Mouse (Mus musculus) liver, embryonic 16.5 days (tissue): Measurements from ENCODE around the gene Vmn2r76. TPM values are rescaled to one million over a fixed set of nuclear protein-coding genes. Genes with fewer than 3 reads are reported as not detected.
"Not testable (repeated sequence)": the region's sequence is repeated elsewhere in the genome, so short reads cannot be mapped to it uniquely, and the experiment has no call there.

Source experiments
- ATAC-seq: fragments of 200-750 bp; cut with Nextera tagmentation; 2 replicates; pipeline ENCODE4 v1.8.0; 2017; ENCODE audit warnings: low read depth, mild to moderate bottlenecking, moderate number of reproducible peaks, moderate library complexity
- H3K27ac ChIP-seq: fragments of 300-500 bp; sonication (generic); 2 replicates; pipeline ENCODE4 v1.5.1; 2014; ENCODE audit warnings: mild to moderate bottlenecking, low read length
- H3K27me3 ChIP-seq: fragments of 300-500 bp; sonication (generic); 2 replicates; pipeline ENCODE4 v1.6.1; 2014; ENCODE audit warnings: low read depth, low read length, mixed read lengths; ENCODE audit not compliant: control insufficient read depth, insufficient read depth
- H3K36me3 ChIP-seq: fragments of 300-500 bp; sonication (generic); 2 replicates; pipeline ENCODE4 v1.6.1; 2014; ENCODE audit warnings: mild to moderate bottlenecking; ENCODE audit not compliant: control insufficient read depth, insufficient read depth
- H3K4me1 ChIP-seq: fragments of 300-500 bp; sonication (generic); 2 replicates; pipeline ENCODE4 v1.6.1; 2014; ENCODE audit warnings: low read depth, low read length, mixed read lengths; ENCODE audit not compliant: control insufficient read depth
- H3K4me2 ChIP-seq: fragments of 300-500 bp; sonication (generic); 2 replicates; pipeline ENCODE4 v1.6.1; 2014; ENCODE audit warnings: low read depth, low read length, mixed read lengths
- H3K4me3 ChIP-seq: fragments of 300-500 bp; sonication (generic); 2 replicates; pipeline ENCODE4 v1.5.1; 2014; ENCODE audit warnings: low read depth, mild to moderate bottlenecking, low read length
- H3K9ac ChIP-seq: fragments of 300-500 bp; sonication (generic); 2 replicates; pipeline ENCODE4 v1.6.1; 2014; ENCODE audit warnings: low read depth, low read length
- H3K9me3 ChIP-seq: fragments of 300-500 bp; sonication (generic); replicated peaks from 2 replicates; pipeline ENCODE4 v1.6.1; 2016; ENCODE audit warnings: low read length; ENCODE audit not compliant: control insufficient read depth
- WGBS: fragments of 180-500 bp; shearing (Covaris S2); extraction: QIAGEN DNeasy Blood & Tissue Kit; methylation state at CpG from one replicate; pipeline ENCODE4 v1.1.7; 2014; ENCODE audit not compliant: insufficient replicate concordance; 5-methylcytosine and 5-hydroxymethylcytosine counted together
- polyA plus RNA-seq: library from polyadenylated mRNA; unstranded; fragments of >200 nt; fragmentation: Nextera tagmentation; extraction: Ambion mirVana; gene quantifications from 2 replicates; pipeline ENCODE4 v1.2.1, GENCODE M21; 2015

Gene Vmn2r76
- polyA plus RNA-seq = not detected in 2 replicates

- Histone ChIP-seq H3K36me3 (no peaks in the 10 kb centered on the region), H3K9ac (no peak within 1 kb of the TSS), H3K4me2 (no peak within 1 kb of the TSS), H3K4me1 (no peaks in the 10 kb centered on the region), H3K27ac (no peak within 1 kb of the TSS), H3K27me3 (no peaks in the 10 kb centered on the region), H3K4me3 (no peak within 1 kb of the TSS), H3K9me3 (no peaks in the 10 kb centered on the region)
- no peak for ATAC-seq
- WGBS = 31% methylated on average over 1 of the region's 1 CpGs
Measured at GRCm38 (mm10) chr7:86246208-86246607, at the start of gene Vmn2r76. Vmn2r76 (minus strand) TSS chr7:86246308.

- no peak within 1 kb of the TSS for H3K27ac ChIP-seq
- H3K36me3 ChIP-seq = no peaks in the 10 kb centered on the region
- H3K9ac ChIP-seq = no peak within 1 kb of the TSS
- no peaks in the 10 kb centered on the region for H3K9me3 ChIP-seq
- H3K4me3 ChIP-seq = no peak within 1 kb of the TSS
- H3K4me1 ChIP-seq = no peaks in the 10 kb centered on the region
- no peak within 1 kb of the TSS for H3K4me2 ChIP-seq
- no peaks in the 10 kb centered on the region for H3K27me3 ChIP-seq
- WGBS = 43% methylated on average over 1 of the region's 1 CpGs
- ATAC-seq = no peak
Measured at GRCm38 (mm10) chr7:86277072-86277471, 31.0 kb upstream of the Vmn2r76 start, which contains the start of gene Olfr310. Olfr310 (minus strand) TSS chr7:86277172.

- H3K4me3 ChIP-seq = no peak overlapping the region
- no peak overlapping the region for H3K9ac ChIP-seq
- H3K4me2 ChIP-seq = no peak overlapping the region
- no peak overlapping the region for H3K27ac ChIP-seq
- no peaks in the 10 kb centered on the region for H3K4me1 ChIP-seq
- H3K27me3 ChIP-seq = no peaks in the 10 kb centered on the region
- ATAC-seq = no peak
- H3K36me3 ChIP-seq = no peaks in the 10 kb centered on the region
- no peaks in the 10 kb centered on the region for H3K9me3 ChIP-seq
Measured at GRCm38 (mm10) chr7:86211345-86211744, 34.8 kb downstream of the Vmn2r76 start.

- whole genome bisulfite sequencing = 29% methylated on average over 1 of the region's 1 CpGs
- H3K4me3 ChIP-seq, H3K27me3 ChIP-seq, H3K4me1 ChIP-seq, H3K9me3 ChIP-seq, H3K9ac ChIP-seq, ATAC-seq, H3K36me3 ChIP-seq, H3K27ac ChIP-seq, H3K4me2 ChIP-seq: not testable (repeated sequence)
Measured at GRCm38 (mm10) chr7:86171678-86172077, 74.4 kb downstream of the Vmn2r76 start, which contains the start of gene Vmn2r75. Vmn2r75 (minus strand) TSS chr7:86171778.

Other genes starting within 250 kb of the Vmn2r76 start
- gene Vmn2r75, start 74.5 kb downstream of the Vmn2r76 start, polyA plus RNA-seq = not detected in 2 replicates
- gene Olfr310, start 30.9 kb upstream of the Vmn2r76 start, polyA plus RNA-seq = not detected in 2 replicates
- gene Olfr309, start 67.4 kb upstream of the Vmn2r76 start, polyA plus RNA-seq = not detected in 2 replicates
- gene Olfr308, start 79.3 kb upstream of the Vmn2r76 start, polyA plus RNA-seq = not detected in 2 replicates
- gene Olfr307, start 91.3 kb upstream of the Vmn2r76 start, polyA plus RNA-seq = not detected in 2 replicates
- gene Olfr305, start 120.6 kb upstream of the Vmn2r76 start, polyA plus RNA-seq = not detected in 2 replicates
- not detected in 2 replicates for gene Olfr304, start 140.3 kb upstream of the Vmn2r76 start, polyA plus RNA-seq
- gene Olfr303, start 151.5 kb upstream of the Vmn2r76 start, polyA plus RNA-seq = not detected in 2 replicates
- gene Olfr301, start 157.5 kb upstream of the Vmn2r76 start, polyA plus RNA-seq = not detected in 2 replicates
- gene Olfr299, start 213.6 kb upstream of the Vmn2r76 start, polyA plus RNA-seq = not detected in 2 replicates
- not detected in 2 replicates for gene Olfr298, start 246.2 kb upstream of the Vmn2r76 start, polyA plus RNA-seq